Mouse (Mus musculus): ENCODE results near the gene Sycp2. TPM values are rescaled to one million over a fixed set of nuclear protein-coding genes. Genes with fewer than 3 reads are reported as not detected.

Gene Sycp2
- 0.32 TPM in 2 replicates for polyA plus RNA-seq (2015; fragmentation: Nextera tagmentation; extraction: Ambion mirVana)

DNA sequence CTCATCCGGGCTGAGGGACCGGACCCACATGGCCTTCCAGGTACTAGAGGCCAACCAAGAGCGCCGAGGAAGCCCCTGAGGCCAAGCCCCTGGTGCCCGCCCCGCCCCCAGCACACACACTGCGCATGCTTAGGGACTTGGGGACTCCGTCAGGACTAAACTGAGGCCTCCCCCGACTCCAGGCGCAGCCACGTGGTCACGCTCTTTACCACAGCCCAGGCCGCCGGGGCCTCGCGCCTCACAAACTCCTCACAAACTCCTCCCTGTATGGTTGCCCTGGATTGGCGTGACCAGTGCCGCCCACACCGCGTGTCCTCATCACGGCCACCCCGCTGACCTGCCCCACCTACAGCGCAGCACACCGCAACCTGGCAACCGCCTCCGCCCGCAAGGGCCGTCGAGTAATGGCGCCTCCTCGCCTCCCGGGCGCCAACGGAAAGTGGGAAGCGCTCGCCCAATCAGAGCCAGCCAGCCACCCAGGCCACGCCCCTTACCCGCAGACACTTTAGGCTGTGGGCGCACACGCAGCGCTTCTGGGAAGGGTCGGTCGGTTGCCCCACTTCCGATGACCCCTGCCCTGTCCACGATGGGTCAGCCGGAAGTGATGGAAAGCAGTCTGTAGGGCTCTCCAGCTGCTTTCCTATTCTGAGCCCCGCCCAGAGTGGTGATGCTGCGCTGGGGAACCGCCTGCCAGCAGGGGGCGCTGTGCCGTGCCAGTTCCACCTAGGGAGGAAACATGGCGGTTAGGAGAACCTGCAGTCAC is at the start of gene Sycp2:
Gene Sycp2, minus strand, starts transcription at position 633 of the 763 bp plus-strand sequence.
- H3K9ac ChIP-seq (replicated peaks): no peak within 1 kb of the TSS
- peak; percentile 41; the same call in 1 of the 2 replicates for ATAC-seq (ENCODE audit: low FRiP score)
- WGBS: 87% methylated on average over 52 of the region's 52 CpGs
- no peak within 1 kb of the TSS for H3K4me3 ChIP-seq (replicated peaks)
- no peaks in the 10 kb centered on the region for H3K9me3 ChIP-seq (replicated peaks)
- no peaks in the 10 kb centered on the region for H3K27me3 ChIP-seq (replicated peaks)
- H3K36me3 ChIP-seq: no peaks in the 10 kb centered on the region
- H3K27ac ChIP-seq (replicated peaks): no peak within 1 kb of the TSS
- no peaks in the 10 kb centered on the region for H3K4me1 ChIP-seq
- no peak within 1 kb of the TSS for H3K4me2 ChIP-seq

DNA sequence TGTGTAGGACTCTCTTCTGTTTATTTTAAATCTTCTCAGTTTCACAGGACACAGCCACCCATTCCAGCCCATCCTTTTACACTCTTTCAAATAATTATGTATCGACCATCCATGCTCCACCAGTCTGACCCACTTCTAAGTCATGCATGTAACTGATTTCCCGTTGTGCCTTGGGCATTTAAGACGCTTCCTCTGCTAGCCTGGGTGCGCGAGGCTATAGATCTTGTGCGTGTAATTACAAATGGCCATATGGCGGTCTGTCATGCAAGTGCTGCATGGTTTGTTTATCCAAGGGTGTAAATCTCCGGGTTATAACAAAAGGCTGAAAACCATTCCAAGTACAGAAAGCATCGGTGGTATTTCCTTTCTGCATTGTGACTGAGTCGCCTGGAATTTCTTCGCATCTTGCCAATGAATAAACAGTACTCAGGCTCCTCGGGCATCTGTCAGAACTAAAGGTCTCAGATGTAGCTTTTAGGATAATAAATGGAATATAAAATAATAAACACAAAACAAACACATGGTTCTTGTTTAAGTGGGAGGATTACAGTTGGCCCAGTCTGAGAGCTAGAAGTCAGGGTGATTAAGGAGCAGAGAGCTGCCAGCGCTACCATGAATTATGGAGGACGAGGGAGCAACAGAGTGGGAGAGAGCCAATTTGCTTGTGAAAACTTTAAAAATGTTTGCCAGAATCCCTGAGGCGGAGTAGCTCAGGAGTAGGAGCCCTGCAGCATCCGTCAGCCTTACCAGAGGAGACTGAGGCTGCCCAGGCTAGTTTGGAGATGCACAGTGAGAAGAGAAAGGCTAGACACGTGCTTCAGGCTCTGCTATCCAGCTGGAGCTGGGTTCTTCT is 47.4 kb upstream of the Sycp2 start:
- Histone ChIP-seq H3K4me2 (peak overlapping the region; percentile 42), H3K27ac (replicated peaks) (peak overlapping the region; percentile 67), H3K36me3 (no peaks in the 10 kb centered on the region), H3K27me3 (replicated peaks) (no peaks in the 10 kb centered on the region), H3K4me3 (replicated peaks) (no peak overlapping the region), H3K9ac (replicated peaks) (no peak overlapping the region), H3K4me1 (peaks cover 12% of the 10 kb centered on the region), H3K9me3 (replicated peaks) (no peaks in the 10 kb centered on the region)
- peak; percentile 78 for ATAC-seq (ENCODE audit: low FRiP score)
- 8% methylated on average over 17 of the region's 17 CpGs for WGBS

DNA sequence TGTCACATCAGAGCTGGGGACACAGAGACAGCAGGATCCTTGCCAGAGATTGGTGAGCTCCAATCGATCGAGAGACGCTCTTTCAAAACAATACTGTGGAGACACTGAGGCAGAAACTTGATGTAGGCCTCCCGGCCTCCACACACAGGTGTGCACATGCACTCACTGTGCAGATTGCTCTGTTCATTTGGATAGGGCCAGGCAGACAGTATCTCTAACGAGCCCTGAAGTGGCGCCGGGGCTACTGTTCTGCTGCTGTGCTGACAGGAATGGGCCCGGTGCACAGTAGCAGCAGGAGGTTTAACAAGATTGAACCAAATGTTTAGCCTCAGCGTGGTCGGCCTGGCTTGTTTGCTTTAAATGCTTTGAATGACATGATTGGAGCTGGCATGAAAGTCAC is 43.5 kb upstream of the Sycp2 start:
- Histone ChIP-seq H3K4me3 (replicated peaks) (no peak overlapping the region), H3K4me1 (peaks cover 12% of the 10 kb centered on the region), H3K4me2 (no peak overlapping the region), H3K9ac (replicated peaks) (no peak overlapping the region), H3K36me3 (no peaks in the 10 kb centered on the region), H3K9me3 (replicated peaks) (no peaks in the 10 kb centered on the region), H3K27ac (replicated peaks) (no peak overlapping the region), H3K27me3 (replicated peaks) (no peaks in the 10 kb centered on the region)
- ATAC-seq (ENCODE audit: low FRiP score): no peak
- 73% methylated on average over 10 of the region's 10 CpGs for WGBS

DNA sequence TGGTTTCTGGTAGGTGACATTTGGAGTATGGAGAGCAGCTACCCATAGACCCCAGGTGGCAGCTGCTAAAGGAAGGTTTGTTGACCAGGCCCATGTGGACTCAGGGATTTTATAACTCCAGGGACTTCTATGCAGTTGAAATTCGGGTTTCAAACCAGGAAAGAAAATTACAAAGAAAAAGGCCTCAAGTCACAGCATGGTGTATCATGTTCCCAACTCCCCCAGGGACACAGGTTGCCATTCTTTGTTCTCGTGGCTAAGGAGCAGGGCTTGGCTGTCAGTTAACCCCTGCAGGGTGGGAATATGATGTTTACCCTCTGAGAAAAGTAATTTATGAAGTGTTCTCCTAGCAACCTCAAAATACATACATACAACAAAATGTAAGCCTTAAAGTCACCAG is 42.8 kb upstream of the Sycp2 start:
- Histone ChIP-seq H3K9ac (replicated peaks) (no peak overlapping the region), H3K27ac (replicated peaks) (no peak overlapping the region), H3K36me3 (no peaks in the 10 kb centered on the region), H3K4me3 (replicated peaks) (no peak overlapping the region), H3K27me3 (replicated peaks) (no peaks in the 10 kb centered on the region), H3K4me2 (no peak overlapping the region), H3K4me1 (peaks cover 7% of the 10 kb centered on the region), H3K9me3 (replicated peaks) (no peaks in the 10 kb centered on the region)
- 24% methylated on average over 2 of the region's 2 CpGs for WGBS
- no peak for ATAC-seq (ENCODE audit: low FRiP score)

DNA sequence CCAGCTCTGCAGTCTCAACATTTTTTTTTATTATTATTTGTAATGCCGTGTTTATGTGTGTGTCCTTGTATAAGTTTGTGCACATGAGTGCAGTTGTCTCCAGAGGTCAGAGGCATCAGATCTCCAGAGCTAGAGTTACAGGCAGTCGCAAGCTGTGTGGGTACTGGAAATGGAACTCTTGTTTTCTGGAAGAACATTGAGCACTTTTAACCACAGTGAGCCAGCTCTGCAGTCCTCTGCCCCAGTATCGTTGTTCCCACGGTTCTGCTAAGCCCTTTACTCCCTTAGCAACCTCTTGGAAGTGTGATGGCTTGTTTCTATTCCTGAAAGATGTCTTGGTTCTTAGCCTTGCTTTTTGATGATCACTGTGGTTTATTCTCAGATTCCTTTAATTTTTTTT is 41.9 kb upstream of the Sycp2 start:
- ATAC-seq (ENCODE audit: low FRiP score): no peak
- H3K27me3 ChIP-seq (replicated peaks): no peaks in the 10 kb centered on the region
- no peak overlapping the region for H3K4me3 ChIP-seq (replicated peaks)
- H3K9me3 ChIP-seq (replicated peaks): no peaks in the 10 kb centered on the region
- H3K4me2 ChIP-seq: no peak overlapping the region
- H3K9ac ChIP-seq (replicated peaks): no peak overlapping the region
- no peaks in the 10 kb centered on the region for H3K4me1 ChIP-seq
- H3K36me3 ChIP-seq: no peaks in the 10 kb centered on the region
- 91% methylated on average over 4 of the region's 4 CpGs for WGBS
- H3K27ac ChIP-seq (replicated peaks): no peak overlapping the region

DNA sequence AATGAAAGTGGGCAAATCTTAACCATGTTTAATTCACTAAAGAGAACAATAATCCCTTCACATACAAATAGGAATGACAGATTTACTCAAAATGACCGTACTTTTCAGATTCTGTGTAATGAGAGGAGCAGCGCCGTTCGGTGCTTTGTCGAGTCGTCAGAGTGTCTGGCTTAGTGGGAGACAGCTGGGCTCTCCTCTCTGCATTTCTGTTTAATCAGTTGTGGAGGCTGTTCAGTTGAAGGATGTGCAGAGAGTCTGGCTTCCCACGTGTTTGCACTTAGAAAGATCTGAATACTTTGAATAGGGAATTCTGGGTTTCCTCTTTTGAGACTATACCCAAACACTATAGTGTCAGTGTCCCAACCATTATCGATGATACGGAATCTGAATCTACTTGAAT is 29.8 kb upstream of the Sycp2 start:
- H3K9ac ChIP-seq (replicated peaks): no peak overlapping the region
- H3K27me3 ChIP-seq (replicated peaks): no peaks in the 10 kb centered on the region
- H3K4me3 ChIP-seq (replicated peaks): no peak overlapping the region
- H3K4me1 ChIP-seq: no peaks in the 10 kb centered on the region
- H3K9me3 ChIP-seq (replicated peaks): no peaks in the 10 kb centered on the region
- no peak for ATAC-seq (ENCODE audit: low FRiP score)
- H3K27ac ChIP-seq (replicated peaks): no peak overlapping the region
- 53% methylated on average over 9 of the region's 9 CpGs for WGBS
- no peak overlapping the region for H3K4me2 ChIP-seq
- H3K36me3 ChIP-seq: no peaks in the 10 kb centered on the region

DNA sequence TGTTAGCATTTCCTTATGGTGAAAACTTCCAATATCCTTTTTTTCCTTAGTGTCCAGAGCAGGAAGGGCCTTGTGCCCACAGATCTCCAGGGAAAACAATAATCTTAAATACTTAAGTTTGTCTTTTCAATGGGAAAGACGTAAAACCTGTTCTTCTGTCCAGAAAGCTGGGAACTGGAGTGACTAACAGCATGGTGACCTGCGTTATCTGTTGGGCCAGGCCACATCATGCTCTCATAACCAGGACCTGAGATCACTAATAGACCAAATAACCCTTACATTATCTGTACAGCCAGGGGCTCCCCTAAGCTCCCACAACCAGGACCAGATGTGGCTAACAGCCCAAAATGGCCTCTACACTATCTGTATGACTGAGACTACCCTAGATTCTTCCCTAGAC is 26.4 kb upstream of the Sycp2 start:
- Histone ChIP-seq H3K9ac (replicated peaks) (no peak overlapping the region), H3K36me3 (no peaks in the 10 kb centered on the region), H3K4me3 (replicated peaks) (no peak overlapping the region), H3K27ac (replicated peaks) (no peak overlapping the region), H3K27me3 (replicated peaks) (no peaks in the 10 kb centered on the region), H3K4me1 (peaks cover 4% of the 10 kb centered on the region; the same call in 1 of the 2 replicates), H3K4me2 (no peak overlapping the region), H3K9me3 (replicated peaks) (no peaks in the 10 kb centered on the region)
- 96% methylated on average over 2 of the region's 2 CpGs for WGBS
- no peak for ATAC-seq (ENCODE audit: low FRiP score)

DNA sequence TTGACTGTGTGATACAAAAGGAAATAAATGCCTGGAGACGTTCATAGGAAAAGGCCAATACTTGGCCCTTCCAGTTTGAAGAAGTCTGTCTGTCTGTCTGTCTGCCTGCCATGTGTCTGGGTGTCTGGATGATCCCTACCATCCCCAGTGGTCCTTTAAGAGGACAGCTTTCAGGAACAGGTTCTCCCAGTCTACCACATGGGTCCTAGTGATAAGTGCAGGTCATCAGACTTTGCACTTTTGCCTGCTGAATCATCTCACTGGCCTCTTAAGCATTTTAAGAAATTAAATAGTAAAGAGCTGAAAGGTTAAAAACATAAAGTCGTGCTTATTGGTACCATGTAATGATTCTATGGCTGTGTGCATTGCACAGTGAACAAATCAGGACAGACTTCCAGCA is 26.0 kb upstream of the Sycp2 start:
- no peak overlapping the region for H3K27ac ChIP-seq (replicated peaks)
- H3K4me1 ChIP-seq: peaks cover 4% of the 10 kb centered on the region; the same call in 1 of the 2 replicates
- H3K4me2 ChIP-seq: no peak overlapping the region
- WGBS: 80% methylated on average over 2 of the region's 2 CpGs
- H3K4me3 ChIP-seq (replicated peaks): no peak overlapping the region
- H3K9me3 ChIP-seq (replicated peaks): no peaks in the 10 kb centered on the region
- no peaks in the 10 kb centered on the region for H3K27me3 ChIP-seq (replicated peaks)
- no peak for ATAC-seq (ENCODE audit: low FRiP score)
- no peak overlapping the region for H3K9ac ChIP-seq (replicated peaks)
- no peaks in the 10 kb centered on the region for H3K36me3 ChIP-seq

DNA sequence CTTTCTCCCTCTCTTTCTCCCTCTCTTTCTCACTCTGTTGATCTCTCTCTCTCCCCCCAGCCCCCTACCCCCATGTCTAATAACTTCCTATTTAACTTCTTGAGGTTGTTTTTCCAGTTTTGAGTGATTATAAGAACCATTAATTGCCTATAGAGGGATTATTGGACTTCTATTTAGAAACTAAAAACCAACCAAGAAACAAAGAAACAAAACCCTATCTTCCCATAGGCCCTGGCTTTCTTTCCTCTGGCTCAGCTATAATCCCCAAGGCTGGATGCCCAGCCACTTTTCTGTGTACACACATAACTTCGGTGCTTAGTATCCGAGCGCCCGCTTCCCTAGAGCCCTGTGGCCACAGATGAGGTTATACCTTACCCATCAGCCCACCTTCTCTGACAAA is 22.7 kb upstream of the Sycp2 start, which contains the start of gene Cdh26:
Gene Cdh26, plus strand, starts transcription at position 301 of the 400 bp plus-strand sequence.
- no peak within 1 kb of the TSS for H3K9ac ChIP-seq (replicated peaks)
- peaks cover 4% of the 10 kb centered on the region; the same call in 1 of the 2 replicates for H3K4me1 ChIP-seq
- H3K27me3 ChIP-seq (replicated peaks): no peaks in the 10 kb centered on the region
- H3K9me3 ChIP-seq (replicated peaks): no peaks in the 10 kb centered on the region
- ATAC-seq (ENCODE audit: low FRiP score): no peak
- no peak within 1 kb of the TSS for H3K27ac ChIP-seq (replicated peaks)
- no peak within 1 kb of the TSS for H3K4me2 ChIP-seq
- H3K4me3 ChIP-seq (replicated peaks): no peak within 1 kb of the TSS
- H3K36me3 ChIP-seq: no peaks in the 10 kb centered on the region
- WGBS: 93% methylated on average over 4 of the region's 4 CpGs

DNA sequence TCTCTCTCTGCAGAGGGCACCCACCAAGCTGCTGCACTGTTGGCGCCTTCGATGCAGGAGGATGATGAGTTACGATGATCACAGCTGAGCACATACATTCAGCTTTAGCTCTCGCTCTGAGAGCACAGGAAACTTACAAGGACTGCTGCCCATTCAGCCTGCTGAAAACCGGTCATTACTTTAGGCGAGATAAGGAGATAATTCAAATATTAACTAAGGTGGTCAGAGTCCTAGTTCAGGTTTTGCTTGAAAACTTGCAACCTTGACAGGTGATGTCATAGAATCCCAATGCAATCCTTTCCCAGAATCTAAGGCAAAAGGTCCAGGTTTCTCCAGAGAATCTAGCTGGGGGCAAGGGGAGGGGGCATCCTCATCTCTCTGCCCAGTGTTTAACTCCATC is 21.9 kb upstream of the Sycp2 start:
- no peaks in the 10 kb centered on the region for H3K27me3 ChIP-seq (replicated peaks)
- WGBS: 68% methylated on average over 6 of the region's 6 CpGs
- H3K36me3 ChIP-seq: no peaks in the 10 kb centered on the region
- no peaks in the 10 kb centered on the region for H3K9me3 ChIP-seq (replicated peaks)
- ATAC-seq (ENCODE audit: low FRiP score): no peak
- no peak overlapping the region for H3K4me2 ChIP-seq
- H3K4me1 ChIP-seq: peaks cover 4% of the 10 kb centered on the region; the same call in 1 of the 2 replicates
- H3K27ac ChIP-seq (replicated peaks): no peak overlapping the region
- no peak overlapping the region for H3K4me3 ChIP-seq (replicated peaks)
- no peak overlapping the region for H3K9ac ChIP-seq (replicated peaks)

DNA sequence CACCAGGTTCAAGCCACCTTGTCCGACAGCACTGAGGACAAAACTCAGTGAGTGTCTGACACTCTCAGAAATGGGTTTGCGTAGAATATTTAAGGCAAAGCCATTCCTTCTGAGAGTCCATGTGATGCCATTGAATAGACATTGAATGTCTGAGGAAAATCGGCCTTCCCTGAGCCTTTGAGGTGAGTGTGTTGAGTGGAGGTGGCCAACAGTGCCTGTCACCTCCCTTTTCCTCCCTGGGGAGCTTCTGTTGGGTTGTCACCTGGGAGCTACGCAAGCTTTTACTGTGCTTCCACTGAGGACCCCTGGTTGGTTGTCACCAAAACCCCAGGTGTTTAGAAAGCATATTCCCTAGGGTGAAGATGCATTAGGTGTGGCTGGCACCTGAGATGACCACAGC is 21.2 kb upstream of the Sycp2 start:
- H3K9me3 ChIP-seq (replicated peaks): no peaks in the 10 kb centered on the region
- no peak overlapping the region for H3K9ac ChIP-seq (replicated peaks)
- no peak overlapping the region for H3K27ac ChIP-seq (replicated peaks)
- 88% methylated on average over 4 of the region's 4 CpGs for WGBS
- H3K4me3 ChIP-seq (replicated peaks): no peak overlapping the region
- H3K4me1 ChIP-seq: peaks cover 4% of the 10 kb centered on the region; the same call in 1 of the 2 replicates
- H3K36me3 ChIP-seq: no peaks in the 10 kb centered on the region
- H3K27me3 ChIP-seq (replicated peaks): no peaks in the 10 kb centered on the region
- ATAC-seq (ENCODE audit: low FRiP score): no peak
- no peak overlapping the region for H3K4me2 ChIP-seq

DNA sequence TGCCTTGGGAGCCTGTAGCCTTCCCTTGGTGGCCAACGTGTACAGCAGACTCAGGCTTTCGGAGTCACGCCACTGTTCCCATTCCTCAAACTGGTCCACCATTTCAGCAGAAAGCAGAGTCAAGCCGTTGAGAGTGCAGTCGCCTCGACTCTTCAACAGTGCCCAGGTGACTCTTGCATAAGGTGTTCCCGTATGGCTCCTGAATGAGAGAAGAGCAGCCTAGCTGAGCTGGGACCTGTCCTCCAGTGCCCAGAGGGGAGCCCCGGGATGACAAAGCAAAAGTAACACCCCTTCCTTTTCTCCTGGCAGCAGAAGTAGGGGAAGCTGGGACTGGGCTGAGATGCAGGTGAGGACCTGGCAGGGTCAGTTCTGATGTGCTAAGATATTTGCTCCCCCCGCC is 20.7 kb upstream of the Sycp2 start:
- no peak overlapping the region for H3K27ac ChIP-seq (replicated peaks)
- WGBS: 88% methylated on average over 9 of the region's 9 CpGs
- peaks cover 4% of the 10 kb centered on the region; the same call in 1 of the 2 replicates for H3K4me1 ChIP-seq
- no peak overlapping the region for H3K9ac ChIP-seq (replicated peaks)
- no peak overlapping the region for H3K4me3 ChIP-seq (replicated peaks)
- no peaks in the 10 kb centered on the region for H3K36me3 ChIP-seq
- no peaks in the 10 kb centered on the region for H3K9me3 ChIP-seq (replicated peaks)
- no peak for ATAC-seq (ENCODE audit: low FRiP score)
- H3K27me3 ChIP-seq (replicated peaks): no peaks in the 10 kb centered on the region
- H3K4me2 ChIP-seq: no peak overlapping the region

All from neural tube, embryonic 15.5 days (tissue).